Mouse (Mus musculus): ENCODE data around the gene Mip.
"Not testable (repeated sequence)": the region's sequence is repeated elsewhere in the genome, so short reads cannot be mapped to it uniquely, and the experiment has no call there.

Mip gene

DNA sequence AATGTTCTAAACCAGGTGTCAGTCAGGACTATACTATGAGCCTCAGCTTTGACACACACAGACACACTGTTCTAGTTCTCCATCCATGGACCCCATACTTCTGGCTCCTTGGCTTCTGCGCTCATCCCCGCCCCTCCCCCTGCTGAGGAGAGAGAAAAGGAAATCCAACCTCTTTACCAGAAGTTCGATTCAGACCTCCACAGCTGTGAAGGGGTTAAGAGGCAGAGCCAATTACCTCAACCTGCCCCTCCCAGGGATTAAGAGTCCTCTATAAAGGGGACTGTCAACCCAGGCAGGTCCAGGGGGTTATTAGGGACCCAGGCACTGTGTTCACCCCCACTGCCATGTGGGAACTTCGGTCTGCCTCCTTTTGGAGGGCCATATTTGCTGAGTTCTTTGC, at the start of gene Mip:
TSS of gene Mip (plus strand) at position 301 of the 400 bp plus-strand sequence.
- no peak for DNase-seq

DNA sequence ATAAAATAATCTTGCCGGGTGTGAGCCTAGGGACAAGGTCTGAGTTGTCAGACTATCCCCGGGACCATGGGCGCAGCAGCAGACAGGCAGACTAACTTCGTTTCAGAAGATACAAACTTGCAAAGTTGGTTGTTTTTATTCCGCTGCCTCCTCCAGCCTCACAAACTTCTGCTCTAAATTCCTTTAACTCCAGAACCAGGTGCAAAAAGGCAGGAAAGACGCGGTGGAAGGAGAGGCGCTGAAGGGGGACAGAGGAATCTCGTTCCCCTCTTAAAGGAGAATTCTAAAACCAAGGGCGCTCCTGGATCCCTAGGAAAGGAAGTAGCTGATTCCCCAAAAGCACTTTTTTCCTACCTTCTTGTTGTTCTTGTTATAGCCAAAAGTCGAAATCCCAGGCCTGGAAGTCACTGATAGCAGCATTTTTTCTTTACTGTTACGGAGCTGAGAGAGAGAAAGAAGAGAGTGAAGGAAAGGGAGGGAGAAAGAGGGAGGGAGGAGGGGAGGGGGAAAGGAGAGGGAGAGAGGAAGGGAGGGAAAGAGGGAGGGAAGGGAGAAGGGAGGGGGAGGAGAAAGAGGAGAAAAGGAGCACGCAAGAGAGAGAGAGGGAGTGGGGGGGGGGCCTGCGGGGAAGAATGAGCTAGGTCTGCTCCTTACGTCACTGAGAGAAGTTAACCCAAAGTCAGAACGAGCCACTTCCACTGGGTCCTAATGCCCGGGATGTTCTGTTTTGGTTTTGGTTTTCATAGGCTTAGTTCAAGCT, 49.5 kb upstream of the Mip start:
- peak; percentile 78 for DNase-seq

- DNase-seq, result no peak
Observed at GRCm38 (mm10) chr10:128177316-128177715, 48.3 kb upstream of the Mip start.

DNA sequence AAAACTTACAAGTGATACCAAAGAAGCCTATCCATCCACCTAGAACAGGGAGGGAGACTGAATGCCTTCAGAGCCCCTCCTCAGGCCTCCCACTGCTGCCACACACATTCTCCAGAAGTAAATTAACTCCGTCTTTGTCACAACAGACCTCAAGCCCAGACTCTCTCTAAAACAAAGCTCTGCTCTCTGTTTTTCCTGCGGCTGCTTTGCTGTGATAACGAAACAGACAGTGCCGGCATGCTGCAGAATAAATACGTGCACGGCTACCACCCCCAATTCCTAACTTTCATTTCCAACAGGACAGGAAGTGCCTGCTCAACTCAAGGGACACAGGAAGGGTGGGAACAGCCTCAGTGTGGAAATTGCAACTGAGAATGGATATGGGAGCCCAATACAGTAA, 45.6 kb upstream of the Mip start, which contains the start of gene Rbms2:
TSS of gene Rbms2 (minus strand) at position 309 of the 400 bp plus-strand sequence.
- DNase-seq, result peak; percentile 26

- no peak for DNase-seq
Observed at GRCm38 (mm10) chr10:128184296-128184695, 41.3 kb upstream of the Mip start.

GRCm38 (mm10) chr10:128185277-128185940, 40.2 kb upstream of the Mip start:
- DNase-seq, result no peak

GRCm38 (mm10) chr10:128185959-128186358, 39.7 kb upstream of the Mip start:
- peak; percentile 94 for DNase-seq

DNA sequence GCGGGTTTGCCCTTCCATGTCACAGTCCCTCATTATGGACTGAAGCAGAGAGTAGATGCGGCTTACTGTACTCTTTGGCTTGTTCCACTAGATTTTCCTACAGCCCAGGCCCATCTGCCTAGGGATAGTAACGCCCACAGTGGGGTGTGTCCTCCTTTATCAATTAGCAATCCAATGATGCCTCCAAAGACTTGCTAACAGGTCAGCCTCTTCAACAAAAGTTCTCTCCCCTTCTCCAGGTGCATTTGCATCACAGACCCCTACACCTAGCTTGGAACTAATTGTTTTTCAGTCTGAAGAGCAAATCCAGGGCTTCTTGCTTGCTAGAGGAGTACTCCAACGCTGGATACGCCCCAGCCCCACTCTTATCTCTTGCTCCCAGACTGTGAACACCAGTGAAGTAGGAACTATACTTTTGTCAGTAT, 38.4 kb upstream of the Mip start:
- peak; percentile 77 for DNase-seq

DNA sequence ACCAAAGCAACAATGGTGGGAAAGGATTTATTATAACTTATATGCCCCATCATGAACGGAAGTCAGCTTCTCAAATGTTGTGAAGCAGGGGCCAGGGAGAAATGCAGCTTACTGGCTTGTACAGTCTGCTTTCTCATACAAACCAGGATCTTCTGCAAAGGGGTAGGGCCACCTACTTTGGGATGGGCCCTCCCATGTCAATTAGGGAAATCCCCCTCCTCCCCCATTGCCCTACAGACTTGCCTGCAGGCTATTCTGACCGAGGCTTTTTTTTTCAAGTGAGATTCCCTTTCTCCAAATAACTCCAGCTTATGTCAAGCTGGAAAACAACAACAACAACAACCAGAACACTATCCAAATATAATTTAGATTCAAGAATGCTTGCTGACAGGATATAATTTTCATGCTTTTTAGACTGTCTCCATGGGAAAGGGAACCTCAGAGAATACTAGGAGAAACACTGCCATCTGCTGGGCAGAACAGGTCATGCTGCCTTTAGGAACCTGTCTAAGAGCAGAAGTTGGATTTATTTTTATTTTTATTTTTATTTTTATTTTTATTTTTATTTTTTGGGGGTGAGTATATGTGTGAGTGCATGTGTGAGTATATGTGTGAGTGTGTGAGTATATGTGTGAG, 37.3 kb upstream of the Mip start:
- DNase-seq, result peak; percentile 83

DNA sequence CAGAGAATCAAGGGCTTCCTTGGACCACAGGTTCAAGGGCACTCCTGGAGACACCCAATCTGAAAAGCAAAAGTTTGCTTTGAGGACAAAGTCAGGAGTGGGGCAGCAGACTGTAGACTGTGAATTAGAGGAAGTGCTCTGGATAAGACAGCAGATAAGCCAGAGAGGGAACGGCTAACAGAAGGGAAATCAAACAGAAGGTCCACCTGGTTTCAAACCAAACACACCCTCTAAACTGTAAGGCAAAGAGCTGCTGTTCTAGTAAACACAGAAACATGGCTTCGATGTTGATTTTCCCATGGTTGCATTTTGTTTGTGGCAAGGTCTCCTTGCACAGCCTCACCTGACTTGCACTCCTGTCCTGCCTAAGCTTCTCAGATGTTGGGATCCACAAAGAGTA, 34.2 kb upstream of the Mip start:
- DNase-seq, result no peak

- DNase-seq, result not testable (repeated sequence)
Observed at GRCm38 (mm10) chr10:128192030-128192766, 33.4 kb upstream of the Mip start.

DNA sequence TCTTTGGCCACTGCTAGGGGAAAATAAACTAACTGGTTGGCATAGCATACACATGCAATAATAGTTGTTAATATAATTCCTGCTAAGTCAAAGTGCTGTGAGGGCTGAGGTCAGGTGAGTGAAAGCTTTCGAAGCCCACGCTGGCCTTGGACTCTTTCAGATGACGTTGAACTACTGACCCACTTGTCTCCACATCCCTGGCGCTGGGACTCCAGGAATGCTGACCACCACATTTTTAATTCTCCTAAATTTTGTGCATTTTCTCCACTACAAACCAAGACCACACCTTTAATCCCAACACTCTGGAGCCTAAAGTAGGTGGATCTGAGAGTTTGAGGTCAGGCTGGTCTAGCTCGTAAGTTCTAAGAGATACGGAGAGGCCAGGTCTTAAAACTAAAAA, 32.5 kb upstream of the Mip start:
- no peak for DNase-seq

- peak; percentile 98 for DNase-seq
Observed at GRCm38 (mm10) chr10:128194024-128194550, 31.6 kb upstream of the Mip start, which contains the start of gene Gls2. Gls2 (plus strand) TSS chr10:128194457.

DNA sequence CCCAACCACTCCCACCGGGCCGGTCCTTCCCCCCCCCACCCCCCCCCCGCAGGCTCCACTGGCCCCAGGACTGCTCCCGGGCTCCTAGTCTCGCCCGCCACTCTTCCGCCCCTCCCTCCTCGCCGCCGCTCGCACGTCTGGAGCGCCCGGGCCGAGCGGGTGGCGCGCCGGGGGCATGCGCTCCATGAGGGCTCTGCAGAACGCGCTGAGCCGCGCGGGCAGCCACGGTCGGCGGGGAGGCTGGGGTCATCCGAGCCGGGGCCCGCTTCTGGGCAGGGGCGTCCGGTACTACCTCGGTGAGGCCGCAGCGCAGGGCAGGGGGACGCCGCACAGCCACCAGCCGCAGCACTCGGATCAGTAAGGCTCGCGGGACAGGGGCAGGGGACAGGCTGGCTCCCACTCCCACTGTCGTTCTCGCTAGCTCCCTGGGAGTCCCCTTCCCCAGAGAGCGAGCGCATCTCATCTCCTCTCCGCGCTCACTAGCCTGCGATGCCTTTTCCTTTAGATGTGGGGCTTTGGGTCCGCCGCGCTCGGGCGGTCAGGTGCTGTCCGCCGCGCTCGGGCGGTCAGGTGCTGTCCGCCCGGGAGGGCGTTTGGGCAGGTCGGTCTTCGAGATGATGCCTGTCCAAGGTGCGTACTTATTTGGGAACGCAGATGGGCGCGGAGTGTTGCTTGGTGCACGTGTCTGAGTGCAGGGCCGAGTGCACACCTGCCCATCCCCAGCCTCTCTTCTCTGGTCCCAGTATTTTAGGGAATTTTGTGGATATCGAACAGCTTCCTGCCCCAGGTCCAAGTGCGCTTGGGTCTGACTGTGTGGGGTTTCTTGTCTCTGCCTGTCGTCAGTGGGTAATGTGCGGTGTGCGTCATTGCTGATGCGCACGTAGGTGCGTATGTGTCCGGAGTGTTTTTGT, 30.8 kb upstream of the Mip start:
- DNase-seq, result no peak

DNA sequence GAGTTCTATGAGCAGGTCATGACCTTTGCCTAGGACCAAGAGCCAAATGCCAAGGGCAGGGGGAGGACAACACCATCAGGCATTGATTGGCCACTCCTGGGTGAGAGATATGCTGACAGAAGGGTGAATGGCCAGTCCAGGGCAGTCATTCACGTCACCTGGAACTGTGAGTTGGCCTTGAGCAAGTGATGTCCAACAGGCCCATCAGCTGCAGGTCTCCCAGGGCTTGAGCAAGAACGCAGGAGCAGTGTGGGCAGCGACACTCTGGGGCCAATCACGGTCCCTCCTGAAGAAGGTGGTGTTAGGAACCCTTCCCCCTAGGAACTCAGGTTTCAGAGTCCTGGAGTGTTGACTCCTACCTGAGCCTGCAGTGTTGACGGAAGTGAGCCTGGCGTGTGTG, 23.8 kb upstream of the Mip start:
- DNase-seq, result no peak

DNA sequence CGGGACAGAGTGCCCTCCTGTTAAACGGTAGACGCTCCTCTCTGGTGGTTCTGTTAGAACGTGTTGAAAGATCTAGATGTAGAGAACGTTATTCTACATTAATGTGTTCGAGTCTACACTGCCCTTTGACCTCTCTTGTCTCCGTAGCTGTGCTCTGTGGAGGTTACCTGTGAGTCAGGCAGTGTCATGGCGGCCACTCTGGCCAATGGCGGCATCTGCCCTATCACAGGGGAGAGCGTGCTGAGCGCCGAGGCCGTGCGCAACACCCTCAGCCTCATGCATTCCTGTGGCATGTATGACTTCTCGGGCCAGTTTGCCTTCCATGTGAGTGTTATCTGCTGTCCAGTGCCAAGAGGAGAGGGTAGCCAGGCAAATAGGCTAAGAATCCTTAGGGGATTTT, 20.7 kb upstream of the Mip start:
- DNase-seq, result no peak

GRCm38 (mm10) chr10:128208326-128208725, 17.3 kb upstream of the Mip start:
- no peak for DNase-seq

- no peak for DNase-seq
Observed at GRCm38 (mm10) chr10:128209311-128210009, 16.2 kb upstream of the Mip start.

- DNase-seq, result no peak
Observed at GRCm38 (mm10) chr10:128210131-128210530, 15.5 kb upstream of the Mip start.

- peak; percentile 18 for DNase-seq
Observed at GRCm38 (mm10) chr10:128210954-128211353, 14.7 kb upstream of the Mip start.

Measured in liver (tissue).